Mouse (Mus musculus): ENCODE results near the gene Abtb2.

DNA sequence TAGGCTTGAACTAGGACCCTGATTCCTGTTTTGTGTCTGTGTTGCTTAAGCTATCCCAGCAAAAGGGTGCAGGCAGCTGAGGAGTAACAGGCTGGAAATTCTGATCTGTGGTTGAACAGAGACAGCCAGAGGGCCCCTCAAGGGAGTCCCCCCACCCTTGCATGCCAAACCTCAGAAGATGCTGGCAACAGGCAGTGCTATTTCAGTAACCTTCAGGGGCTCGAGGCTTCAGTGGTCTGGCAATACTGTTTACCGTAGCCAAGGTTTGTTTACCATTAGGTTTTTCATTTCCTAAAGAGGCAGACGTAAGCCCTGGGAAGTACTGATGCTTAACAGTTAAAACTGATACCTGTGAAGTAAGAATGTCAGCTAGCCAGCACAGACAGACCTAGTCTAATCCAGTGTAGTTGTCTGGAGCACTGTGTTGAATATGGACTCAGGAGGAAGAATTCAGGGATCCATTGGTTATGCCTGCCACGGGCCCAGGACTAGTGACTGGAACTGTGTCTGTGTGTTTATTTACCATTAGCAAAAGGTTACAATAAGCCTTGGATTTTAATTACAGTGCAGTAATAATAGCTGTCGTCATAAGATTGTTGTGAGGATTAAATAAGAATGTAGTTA is 29.0 kb downstream of the Abtb2 start:
- no peak for TF ChIP-seq CTCF (IDR thresholded peaks at IDR 0.05; ENCODE audit: extremely low read depth, insufficient read depth, insufficient read length, insufficient replicate concordance)
- no peak for TF ChIP-seq POLR2A (IDR thresholded peaks at IDR 0.05; ENCODE audit: low read depth, low read length)
